Mouse (Mus musculus): ENCODE measurements around the gene Tmem231. TPM values are rescaled to one million over a fixed set of nuclear protein-coding genes. Genes with fewer than 3 reads are reported as not detected.

Gene Tmem231
- 0.52 TPM for polyA plus RNA-seq (2014; fragmentation: Illumina TruSeq; extraction: RNeasy Lipid Tissue Mini Kit (QIAGEN cat#74804); ENCODE audit: low replicate concordance)

GRCm38 (mm10) chr8:111933348-111934076 lies at the start of gene Tmem231:
Gene Tmem231, minus strand, starts transcription at chr8:111933881.

GRCm38 (mm10) chr8:111940171-111941100 lies 6.8 kb upstream of the Tmem231 start, which contains the start of gene Gabarapl2:
Gene Gabarapl2, plus strand, starts transcription at chr8:111940703.

GRCm38 (mm10) chr8:111909621-111910450 lies 23.8 kb downstream of the Tmem231 start, which contains the start of gene Chst5:
Gene Chst5, minus strand, starts transcription at chr8:111910447.

GRCm38 (mm10) chr8:111876355-111876948 lies 57.2 kb downstream of the Tmem231 start, which contains the start of gene Tmem170:
Gene Tmem170, minus strand, starts transcription at chr8:111876750.

Other genes with a start within 250 kb of the Tmem231 start
- 21.4 TPM for gene Ctrb1, start 242.9 kb downstream of the Tmem231 start, polyA plus RNA-seq (2014; fragmentation: Illumina TruSeq; extraction: RNeasy Lipid Tissue Mini Kit (QIAGEN cat#74804); ENCODE audit: low replicate concordance)
- gene Bcar1, start 190.1 kb downstream of the Tmem231 start, polyA plus RNA-seq (2014; fragmentation: Illumina TruSeq; extraction: RNeasy Lipid Tissue Mini Kit (QIAGEN cat#74804); ENCODE audit: low replicate concordance), result 0.67 TPM
- 59.6 TPM for gene Cfdp1, start 79.6 kb downstream of the Tmem231 start, polyA plus RNA-seq (2014; fragmentation: Illumina TruSeq; extraction: RNeasy Lipid Tissue Mini Kit (QIAGEN cat#74804); ENCODE audit: low replicate concordance)
- 41.7 TPM for gene Tmem170, start 57.1 kb downstream of the Tmem231 start, polyA plus RNA-seq (2014; fragmentation: Illumina TruSeq; extraction: RNeasy Lipid Tissue Mini Kit (QIAGEN cat#74804); ENCODE audit: low replicate concordance)
- gene Chst5, start 23.4 kb downstream of the Tmem231 start, polyA plus RNA-seq (2014; fragmentation: Illumina TruSeq; extraction: RNeasy Lipid Tissue Mini Kit (QIAGEN cat#74804); ENCODE audit: low replicate concordance), result not detected
- 154 TPM for gene Gabarapl2, start 6.8 kb upstream of the Tmem231 start, polyA plus RNA-seq (2014; fragmentation: Illumina TruSeq; extraction: RNeasy Lipid Tissue Mini Kit (QIAGEN cat#74804); ENCODE audit: low replicate concordance)
- 1.2 TPM for gene Adat1, start 58.4 kb upstream of the Tmem231 start, polyA plus RNA-seq (2014; fragmentation: Illumina TruSeq; extraction: RNeasy Lipid Tissue Mini Kit (QIAGEN cat#74804); ENCODE audit: low replicate concordance)
- gene Kars, start 77.4 kb upstream of the Tmem231 start, polyA plus RNA-seq (2014; fragmentation: Illumina TruSeq; extraction: RNeasy Lipid Tissue Mini Kit (QIAGEN cat#74804); ENCODE audit: low replicate concordance), result 16.3 TPM
- 12.1 TPM for gene Terf2ip, start 77.5 kb upstream of the Tmem231 start, polyA plus RNA-seq (2014; fragmentation: Illumina TruSeq; extraction: RNeasy Lipid Tissue Mini Kit (QIAGEN cat#74804); ENCODE audit: low replicate concordance)
- 2.2 TPM for gene Gm6793, start 81.2 kb upstream of the Tmem231 start, polyA plus RNA-seq (2014; fragmentation: Illumina TruSeq; extraction: RNeasy Lipid Tissue Mini Kit (QIAGEN cat#74804); ENCODE audit: low replicate concordance)

Measured in small intestine, adult 10 weeks (tissue).